Mouse (Mus musculus) limb, embryonic 13.5 days (tissue): Measurements from ENCODE around the gene 1700001F09Rik. TPM values are rescaled to one million over a fixed set of nuclear protein-coding genes. Genes with fewer than 3 reads are reported as not detected.
"Not testable (repeated sequence)": the region's sequence is repeated elsewhere in the genome, so short reads cannot be mapped to it uniquely, and the experiment has no call there.

Experiments
- ATAC-seq: fragments of 200-750 bp; cut with Nextera tagmentation; 2 replicates; pipeline ENCODE4 v1.8.0; 2017; ENCODE audit warnings: low read depth, moderate number of reproducible peaks, moderate TSS enrichment; ENCODE audit not compliant: low FRiP score
- H3K27ac ChIP-seq: fragments of 300-500 bp; sonication (generic); 2 replicates; pipeline ENCODE4 v1.5.1; 2015; ENCODE audit warnings: inconsistent platforms, mild to moderate bottlenecking, moderate library complexity
- H3K27me3 ChIP-seq: fragments of 300-500 bp; sonication (generic); 2 replicates; pipeline ENCODE4 v1.6.1; 2015; ENCODE audit warnings: mild to moderate bottlenecking, inconsistent platforms
- H3K36me3 ChIP-seq: fragments of 300-500 bp; sonication (generic); 2 replicates; pipeline ENCODE4 v1.6.1; 2015; ENCODE audit warnings: inconsistent platforms, mild to moderate bottlenecking, moderate library complexity
- H3K4me1 ChIP-seq: fragments of 300-500 bp; sonication (generic); 2 replicates; pipeline ENCODE4 v1.6.1; 2015; ENCODE audit warnings: inconsistent platforms
- H3K4me2 ChIP-seq: fragments of 300-500 bp; sonication (generic); replicated peaks from 2 replicates; pipeline ENCODE4 v1.6.1; 2015; ENCODE audit warnings: inconsistent platforms, mild to moderate bottlenecking, moderate library complexity
- H3K4me3 ChIP-seq: fragments of 300-500 bp; sonication (generic); 2 replicates; pipeline ENCODE4 v1.5.1; 2015; ENCODE audit warnings: moderate library complexity, mild to moderate bottlenecking, inconsistent platforms
- H3K9ac ChIP-seq: fragments of 300-500 bp; sonication (generic); 2 replicates; pipeline ENCODE4 v1.6.1; 2015; ENCODE audit warnings: mild to moderate bottlenecking, inconsistent platforms
- H3K9me3 ChIP-seq: fragments of 300-500 bp; sonication (generic); 2 replicates; pipeline ENCODE4 v1.6.1; 2016; ENCODE audit warnings: inconsistent platforms
- whole genome bisulfite sequencing: fragments of 180-500 bp; shearing (Covaris S2); methylation state at CpG from one replicate; pipeline ENCODE4 v1.1.7; 2015; 5-methylcytosine and 5-hydroxymethylcytosine counted together
- polyA plus RNA-seq: library from polyadenylated mRNA; unstranded; fragments of >200 nt; fragmentation: Nextera tagmentation; extraction: Ambion mirVana; gene quantifications from 2 replicates; pipeline ENCODE4 v1.2.1, GENCODE M21; 2015

The 1700001F09Rik gene
- polyA plus RNA-seq: not detected in 2 replicates

DNA sequence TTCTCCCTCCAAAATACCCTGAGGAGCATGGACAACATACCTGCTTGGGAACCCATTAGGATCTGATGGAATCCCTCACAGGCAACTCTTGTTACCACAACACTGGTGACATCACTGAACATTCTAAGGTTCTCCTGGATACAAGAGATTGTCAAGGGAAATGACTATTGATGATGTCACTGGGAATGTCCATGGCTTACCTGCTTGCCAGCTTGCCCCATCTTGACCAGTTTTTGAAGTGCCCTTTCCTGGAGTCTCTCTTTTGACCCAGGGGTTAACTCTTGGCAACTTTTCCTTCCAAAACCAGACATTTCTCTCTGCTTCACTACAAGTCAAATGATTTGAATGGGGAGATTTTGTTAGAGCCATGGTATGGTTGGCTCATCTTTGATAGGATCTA, at the start of gene 1700001F09Rik:
TSS of gene 1700001F09Rik (minus strand) at position 101 of the 400 bp plus-strand sequence.
- not testable (repeated sequence) for H3K27me3 ChIP-seq, H3K4me2 ChIP-seq, H3K27ac ChIP-seq, H3K4me3 ChIP-seq, H3K36me3 ChIP-seq, ATAC-seq, H3K4me1 ChIP-seq, H3K9ac ChIP-seq, H3K9me3 ChIP-seq

DNA sequence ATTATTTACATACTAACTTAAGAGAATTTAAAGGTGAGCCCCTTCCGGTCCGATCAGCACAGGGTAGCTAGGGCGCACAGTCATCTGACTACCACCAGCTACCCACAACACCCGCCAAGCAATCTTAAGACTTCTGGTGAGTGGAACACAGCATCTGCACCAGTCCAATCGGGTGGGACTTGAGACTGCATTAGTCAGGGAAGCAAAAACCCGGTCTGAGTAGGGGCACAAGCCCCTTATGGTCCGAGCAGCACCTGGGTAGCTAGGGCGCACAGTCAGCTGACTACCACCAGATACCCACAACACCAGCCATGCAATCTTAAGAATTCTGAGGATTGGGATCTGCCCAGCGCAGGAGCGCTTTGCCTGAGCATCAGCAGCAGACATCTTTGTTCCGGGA, 14.1 kb upstream of the 1700001F09Rik start:
- not testable (repeated sequence) for H3K4me2 ChIP-seq, H3K27ac ChIP-seq, H3K36me3 ChIP-seq, H3K4me3 ChIP-seq, ATAC-seq, H3K27me3 ChIP-seq, H3K4me1 ChIP-seq, H3K9ac ChIP-seq, H3K9me3 ChIP-seq
- 84% methylated on average over 11 of the region's 11 CpGs for WGBS

- WGBS: 65% methylated on average over 1 of the region's 1 CpGs
Observed at GRCm38 (mm10) chr14:43359246-43359645, 11.6 kb upstream of the 1700001F09Rik start.

GRCm38 (mm10) chr14:43357496-43357895, 9.9 kb upstream of the 1700001F09Rik start:
- not testable (repeated sequence) for H3K4me1 ChIP-seq, H3K9ac ChIP-seq, H3K27ac ChIP-seq, H3K36me3 ChIP-seq, H3K9me3 ChIP-seq, ATAC-seq, H3K4me2 ChIP-seq, H3K4me3 ChIP-seq, H3K27me3 ChIP-seq

More at GRCm38 (mm10) chr14:43359246-43359645, 11.6 kb upstream of the 1700001F09Rik start:
- not testable (repeated sequence) for H3K4me3 ChIP-seq, H3K9me3 ChIP-seq, ATAC-seq, H3K4me2 ChIP-seq, H3K27ac ChIP-seq, H3K9ac ChIP-seq, H3K36me3 ChIP-seq, H3K27me3 ChIP-seq, H3K4me1 ChIP-seq

DNA sequence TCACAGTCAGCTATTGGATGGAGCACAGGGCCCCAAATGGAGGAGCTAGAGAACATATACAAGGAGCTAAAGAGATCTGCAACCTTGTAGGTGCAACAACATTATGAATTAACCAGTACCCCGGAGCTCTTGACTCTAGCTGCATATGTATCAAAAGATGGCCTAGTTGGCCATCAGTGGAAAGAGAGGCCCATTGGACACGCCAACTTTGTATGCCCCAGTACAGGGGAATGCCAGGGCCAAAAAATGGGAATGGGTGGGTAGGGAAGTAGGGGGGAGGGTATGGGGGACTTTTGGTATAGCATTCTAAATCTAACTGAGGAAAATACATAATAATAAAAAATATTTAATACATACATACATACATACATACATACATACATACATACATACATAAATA, 5.3 kb upstream of the 1700001F09Rik start:
- H3K4me1 ChIP-seq, H3K4me3 ChIP-seq, ATAC-seq, H3K4me2 ChIP-seq, H3K9me3 ChIP-seq, H3K27me3 ChIP-seq, H3K27ac ChIP-seq, H3K36me3 ChIP-seq, H3K9ac ChIP-seq: not testable (repeated sequence)
- 88% methylated on average over 1 of the region's 2 CpGs for WGBS

DNA sequence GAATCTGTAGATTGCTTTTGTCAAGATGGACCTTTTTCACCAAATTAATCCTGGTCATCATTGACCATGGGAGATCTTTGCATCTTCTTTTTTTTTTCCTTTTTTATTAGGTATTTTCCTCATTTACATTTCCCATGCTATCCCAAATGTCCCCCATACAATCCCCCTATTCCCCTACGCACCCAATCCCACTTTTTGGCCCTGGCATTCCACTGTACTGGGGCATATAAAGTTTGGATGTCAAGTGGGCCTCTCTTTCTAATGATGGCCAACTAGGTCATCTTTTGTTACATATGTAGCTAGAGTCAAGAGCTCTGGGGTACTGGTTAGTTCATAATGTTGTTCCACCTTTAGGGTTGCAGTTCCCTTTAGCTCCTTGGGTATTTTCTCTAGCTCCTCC, 10.0 kb downstream of the 1700001F09Rik start:
- not testable (repeated sequence) for H3K4me2 ChIP-seq, H3K9me3 ChIP-seq, H3K27ac ChIP-seq, H3K9ac ChIP-seq, H3K4me1 ChIP-seq, H3K27me3 ChIP-seq, H3K36me3 ChIP-seq, H3K4me3 ChIP-seq, ATAC-seq
- 72% methylated on average over 1 of the region's 1 CpGs for WGBS

DNA sequence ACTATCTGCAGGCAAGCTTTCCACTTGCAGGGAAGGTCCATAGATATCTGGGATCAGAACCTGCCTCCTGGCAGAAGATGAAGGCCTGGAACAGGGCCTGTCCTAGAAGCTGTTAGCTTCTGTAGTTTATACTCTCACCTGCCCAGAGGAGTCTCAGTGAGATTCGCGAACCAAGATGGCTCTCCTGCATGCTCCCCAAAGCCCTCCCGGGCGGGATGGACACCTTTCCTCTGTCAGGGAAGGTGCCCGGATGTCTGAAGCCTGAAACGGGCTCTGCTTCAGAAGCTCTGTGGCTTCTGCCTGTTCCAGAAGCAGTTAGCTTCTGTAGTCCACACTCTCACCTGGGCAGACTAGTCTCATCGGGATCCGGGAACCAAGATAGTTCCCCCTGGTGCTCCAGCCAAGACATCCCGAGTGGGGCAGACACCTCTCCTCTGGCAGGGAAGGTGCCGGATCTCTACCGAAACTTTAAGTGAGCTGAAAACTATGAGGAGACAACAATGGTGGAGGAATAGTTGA, 16.2 kb downstream of the 1700001F09Rik start:
- 95% methylated on average over 11 of the region's 11 CpGs for WGBS
- H3K9me3 ChIP-seq: not testable (repeated sequence)

GRCm38 (mm10) chr14:43328603-43329002, 19.0 kb downstream of the 1700001F09Rik start:
- H3K9ac ChIP-seq, H3K27me3 ChIP-seq, H3K4me3 ChIP-seq, ATAC-seq, H3K9me3 ChIP-seq, H3K36me3 ChIP-seq, H3K27ac ChIP-seq, H3K4me1 ChIP-seq, H3K4me2 ChIP-seq: not testable (repeated sequence)
- whole genome bisulfite sequencing: 75% methylated on average over 2 of the region's 2 CpGs

More for the DNA sequence above, 16.2 kb downstream of the 1700001F09Rik start:
- not testable (repeated sequence) for H3K4me3 ChIP-seq, H3K27me3 ChIP-seq, H3K36me3 ChIP-seq, H3K9ac ChIP-seq, H3K4me1 ChIP-seq, ATAC-seq, H3K27ac ChIP-seq, H3K4me2 ChIP-seq

DNA sequence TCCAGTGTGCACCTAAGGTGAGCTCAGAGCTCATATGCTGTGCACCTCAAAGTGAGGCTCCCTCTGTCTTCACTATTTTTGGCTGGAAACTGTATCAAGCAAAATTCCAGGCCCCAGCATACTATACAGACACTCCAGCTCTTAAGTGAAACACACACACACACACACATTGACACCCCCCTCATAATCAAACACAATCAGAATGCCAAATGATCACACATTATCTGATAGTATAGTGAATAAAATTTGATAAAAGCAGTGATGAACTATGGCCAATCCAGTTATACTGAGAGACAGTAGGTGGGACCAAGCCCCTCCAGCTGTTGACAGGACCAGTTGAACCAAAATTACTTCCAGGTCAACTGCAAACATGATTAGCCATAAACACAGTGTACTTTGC, 28.1 kb downstream of the 1700001F09Rik start:
- not testable (repeated sequence) for H3K4me3 ChIP-seq, H3K4me1 ChIP-seq, H3K4me2 ChIP-seq, H3K27ac ChIP-seq, ATAC-seq, H3K36me3 ChIP-seq, H3K27me3 ChIP-seq, H3K9me3 ChIP-seq, H3K9ac ChIP-seq

GRCm38 (mm10) chr14:43293503-43293902, 54.1 kb downstream of the 1700001F09Rik start, which contains the start of gene Gm8127:
Gm8127 (minus strand) TSS chr14:43293832.
- not testable (repeated sequence) for H3K4me2 ChIP-seq, H3K9ac ChIP-seq, ATAC-seq, H3K27me3 ChIP-seq, H3K4me3 ChIP-seq, H3K27ac ChIP-seq, H3K4me1 ChIP-seq, H3K9me3 ChIP-seq, H3K36me3 ChIP-seq
- WGBS: 84% methylated on average over 3 of the region's 3 CpGs

Other genes starting within 250 kb of the 1700001F09Rik start
- 0.08 TPM in 1 of 2 replicates, not detected in the other for gene Gm8104, start 247.2 kb downstream of the 1700001F09Rik start, polyA plus RNA-seq
- not detected in 2 replicates for gene Gm7233, start 167.9 kb downstream of the 1700001F09Rik start, polyA plus RNA-seq
- not detected in 2 replicates for gene Gm8122, start 112.5 kb downstream of the 1700001F09Rik start, polyA plus RNA-seq
- not detected in 2 replicates for gene Gm8126, start 89.2 kb downstream of the 1700001F09Rik start, polyA plus RNA-seq
- gene Gm9732, start 72.8 kb downstream of the 1700001F09Rik start, polyA plus RNA-seq: not detected in 2 replicates
- gene Gm8127, start 54.0 kb downstream of the 1700001F09Rik start, polyA plus RNA-seq: not detected in 2 replicates
- gene Gm8138, start 68.5 kb upstream of the 1700001F09Rik start, polyA plus RNA-seq: not detected in 2 replicates
- gene Gm5799, start 195.8 kb upstream of the 1700001F09Rik start, polyA plus RNA-seq: not detected in 2 replicates
- not detected in 2 replicates for gene Gm17654, start 231.3 kb upstream of the 1700001F09Rik start, polyA plus RNA-seq